Comparison of ENCODE assay signal across 9 mouse cellular contexts in genomic region chr3:69479937-69480336, GRCm38 (mm10).
DNase-seq lines count a peak whose midpoint lies in the region.
"Had no signal": no experiment of that assay in that cellular context is flagged by ENCODE, and none has a peak within 500 bp of the region (broad histone marks: within the 10 kb centered on the region; RNA-seq: fewer than 3 reads in every experiment).

No protein-coding gene starts in this region.

- intact Hi-C loops in heart, postnatal 25 days (cut with DNase I), result loop anchor here (5.0 kb wide), 1 partner anchor 243 kb away; no protein-coding TSS in a partner anchor
- intact Hi-C loops in heart, postnatal 10 days (cut with DNase I), result loop anchor here (2.0 to 10.0 kb wide), 6 partner anchors 43 to 425 kb away; partner anchors contain the start of gene Ppm1l

- peak; percentile 11 for DNase-seq in heart, adult 8-10 months (ENCODE audit: low spot score)
- DNase-seq in heart, postnatal 25 days (ENCODE audit: low spot score), result no peak
- DNase-seq in 3134 (ENCODE audit: extremely low read depth, insufficient read length, low spot score) (peak; percentile 22), 3T3-L1 (ENCODE audit: low read depth, low spot score) (peak; percentile 77)
- DNase-seq in heart, postnatal 10 days, result peak; percentile 32 to 38
- DNase-seq in natural killer cell, adult 2 months (ENCODE audit: low spot score in 2 of 2), result no peak
- DNase-seq in embryo, embryonic 10 days (ENCODE audit: low spot score), result no peak
- DNase-seq: liver; spleen, adult 18-20 months had no signal

Comparison
In these comparisons a context has a peak if more than half of its experiments do, and no peak if none do; other contexts are left out.
1. DNase-seq: peak in heart, adult 8-10 months (single experiment), 3134 (single experiment), 3T3-L1 (single experiment) and heart, postnatal 10 days (2 of 2); none in heart, postnatal 25 days (single experiment), natural killer cell, adult 2 months (0 of 2) and embryo, embryonic 10 days (single experiment).